Mouse (Mus musculus) effector memory CD4-positive, alpha-beta T cell, adult 5 months (primary cell): Measurements from ENCODE around the gene Olfr975. TPM values are rescaled to one million over a fixed set of nuclear protein-coding genes. Genes with fewer than 3 reads are reported as not detected.

Experiments
- polyA plus RNA-seq: library from polyadenylated mRNA; unstranded; fragments of 100-300 nt; shearing (Covaris generic); gene quantifications from one replicate; pipeline ENCODE4 v1.2.1, GENCODE M21; 2017

The Olfr975 gene
- not detected for polyA plus RNA-seq

GRCm38 (mm10) chr9:39951946-39952345 is at the start of gene Olfr975:
Gene Olfr975, minus strand, starts transcription at chr9:39952046.

GRCm38 (mm10) chr9:39991813-39992212 is 40.0 kb upstream of the Olfr975 start, which contains the start of gene Olfr978:
Gene Olfr978, plus strand, starts transcription at chr9:39992113.

GRCm38 (mm10) chr9:39961033-39961432 is 9.2 kb upstream of the Olfr975 start, which contains the start of gene Olfr976:
Gene Olfr976, minus strand, starts transcription at chr9:39961133.

GRCm38 (mm10) chr9:39937201-39937600 is 14.6 kb downstream of the Olfr975 start, which contains the start of gene Olfr974:
Gene Olfr974, plus strand, starts transcription at chr9:39937501.

GRCm38 (mm10) chr9:39907036-39907435 is 44.8 kb downstream of the Olfr975 start, which contains the start of gene Olfr229:
Gene Olfr229, plus strand, starts transcription at chr9:39907336.

Other genes with a start within 250 kb of the Olfr975 start
- gene Olfr149, start 244.9 kb downstream of the Olfr975 start, polyA plus RNA-seq = not detected
- not detected for gene Olfr965, start 240.7 kb downstream of the Olfr975 start, polyA plus RNA-seq
- gene Olfr150, start 221.1 kb downstream of the Olfr975 start, polyA plus RNA-seq = not detected
- gene Olfr967, start 205.8 kb downstream of the Olfr975 start, polyA plus RNA-seq = not detected
- gene Olfr968, start 168.8 kb downstream of the Olfr975 start, polyA plus RNA-seq = not detected
- gene Olfr969, start 161.1 kb downstream of the Olfr975 start, polyA plus RNA-seq = not detected
- gene Olfr970, start 143.2 kb downstream of the Olfr975 start, polyA plus RNA-seq = not detected
- not detected for gene Olfr971, start 115.2 kb downstream of the Olfr975 start, polyA plus RNA-seq
- not detected for gene Olfr972, start 85.6 kb downstream of the Olfr975 start, polyA plus RNA-seq
- gene Olfr229, start 44.7 kb downstream of the Olfr975 start, polyA plus RNA-seq = not detected
- gene Olfr974, start 14.5 kb downstream of the Olfr975 start, polyA plus RNA-seq = 0.14 TPM
- gene Olfr976, start 9.1 kb upstream of the Olfr975 start, polyA plus RNA-seq = not detected
- gene Olfr978, start 40.1 kb upstream of the Olfr975 start, polyA plus RNA-seq = not detected
- gene Olfr979, start 51.4 kb upstream of the Olfr975 start, polyA plus RNA-seq = not detected
- gene Olfr980, start 57.5 kb upstream of the Olfr975 start, polyA plus RNA-seq = not detected
- gene Olfr981, start 69.4 kb upstream of the Olfr975 start, polyA plus RNA-seq = not detected
- gene Olfr982, start 121.8 kb upstream of the Olfr975 start, polyA plus RNA-seq = 0.09 TPM
- gene Olfr983, start 141.5 kb upstream of the Olfr975 start, polyA plus RNA-seq = not detected
- gene Olfr984, start 162.2 kb upstream of the Olfr975 start, polyA plus RNA-seq = 0.09 TPM
- gene Olfr985, start 178.1 kb upstream of the Olfr975 start, polyA plus RNA-seq = not detected
- gene Tmem225, start 196.1 kb upstream of the Olfr975 start, polyA plus RNA-seq = not detected
- gene Olfr986, start 228.9 kb upstream of the Olfr975 start, polyA plus RNA-seq = not detected
- 1.6 TPM for gene Zfp202, start 240.3 kb upstream of the Olfr975 start, polyA plus RNA-seq